Mouse (Mus musculus): Measurements from ENCODE around the gene Ptgs2. TPM values are rescaled to one million over a fixed set of nuclear protein-coding genes. Genes with fewer than 3 reads are reported as not detected.

Gene Ptgs2
- polyA plus RNA-seq (2014; fragmentation: Nextera tagmentation; extraction: Ambion mirVana) = 0.10 and 0.15 TPM in 2 replicates

DNA sequence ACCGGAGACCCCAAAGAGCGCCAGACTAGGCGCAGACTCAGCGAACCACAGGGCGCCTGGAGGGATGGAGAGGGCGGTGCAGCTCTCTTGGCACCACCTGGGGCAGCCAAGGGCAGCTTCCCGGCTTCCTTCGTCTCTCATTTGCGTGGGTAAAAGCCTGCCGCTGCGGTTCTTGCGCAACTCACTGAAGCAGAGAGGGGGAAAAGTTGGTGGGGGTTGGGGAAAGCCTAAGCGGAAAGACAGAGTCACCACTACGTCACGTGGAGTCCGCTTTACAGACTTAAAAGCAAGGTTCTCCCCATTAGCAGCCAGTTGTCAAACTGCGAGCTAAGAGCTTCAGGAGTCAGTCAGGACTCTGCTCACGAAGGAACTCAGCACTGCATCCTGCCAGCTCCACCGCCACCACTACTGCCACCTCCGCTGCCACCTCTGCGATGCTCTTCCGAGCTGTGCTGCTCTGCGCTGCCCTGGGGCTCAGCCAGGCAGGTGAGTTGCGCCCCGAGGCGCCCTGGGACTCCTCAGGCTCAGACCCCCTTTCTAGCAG, at the start of gene Ptgs2:
Gene Ptgs2 (plus strand): TSS at position 242 of the 544 bp plus-strand sequence.
- no peak within 1 kb of the TSS for H3K27ac ChIP-seq (ENCODE audit: low read depth, low read length)
- no peaks in the 10 kb centered on the region for H3K36me3 ChIP-seq (ENCODE audit: control insufficient read depth, insufficient read depth, low read length)
- peak within 1 kb of the TSS; percentile 70 for H3K4me2 ChIP-seq
- ATAC-seq (ENCODE audit: low FRiP score) (peak; percentile 88), DNase-seq (ENCODE audit: low spot score, missing footprints) (peak; percentile 92)
- H3K4me3 ChIP-seq (ENCODE audit: low read depth, low read length) = peak within 1 kb of the TSS; percentile 42
- no peaks in the 10 kb centered on the region for H3K9me3 ChIP-seq (ENCODE audit: control insufficient read depth, low read length)
- H3K27me3 ChIP-seq (ENCODE audit: control insufficient read depth, insufficient read depth, low read length) = no peaks in the 10 kb centered on the region
- H3K9ac ChIP-seq (ENCODE audit: low read length) = peak within 1 kb of the TSS; percentile 40
- peaks cover 2% of the 10 kb centered on the region; the same call in 1 of the 2 replicates for H3K4me1 ChIP-seq (ENCODE audit: control insufficient read depth, insufficient read depth, low read length)
- WGBS = under 1% methylated on average over 24 of the region's 26 CpGs

DNA sequence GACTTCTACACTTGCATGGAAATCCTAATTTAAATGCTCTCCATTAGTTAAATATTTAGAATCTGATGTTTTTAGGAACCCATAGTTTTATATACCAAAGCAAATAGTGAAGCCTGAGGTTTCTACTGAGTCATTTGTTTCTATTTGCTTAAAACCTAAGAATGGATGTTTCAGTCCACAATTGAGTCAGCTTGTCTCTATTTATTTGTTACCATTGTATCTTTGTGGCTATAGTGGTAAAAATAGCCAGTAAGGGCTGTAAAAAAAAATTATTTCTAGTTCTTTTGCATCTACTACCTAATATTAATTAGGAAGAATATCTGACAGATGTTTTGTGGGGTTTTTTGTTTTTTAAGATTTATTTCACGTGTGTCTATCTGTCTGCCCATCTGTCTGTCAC, 49.6 kb upstream of the Ptgs2 start:
- no peak for ATAC-seq (ENCODE audit: low FRiP score)
- 81% methylated on average over 1 of the region's 1 CpGs for WGBS
- Histone ChIP-seq H3K4me2 (no peak overlapping the region), H3K27me3 (ENCODE audit: control insufficient read depth, insufficient read depth, low read length) (no peaks in the 10 kb centered on the region), H3K9me3 (ENCODE audit: control insufficient read depth, low read length) (no peaks in the 10 kb centered on the region), H3K27ac (ENCODE audit: low read depth, low read length) (no peak overlapping the region), H3K36me3 (ENCODE audit: control insufficient read depth, insufficient read depth, low read length) (no peaks in the 10 kb centered on the region), H3K4me3 (ENCODE audit: low read depth, low read length) (no peak overlapping the region), H3K4me1 (ENCODE audit: control insufficient read depth, insufficient read depth, low read length) (no peaks in the 10 kb centered on the region), H3K9ac (ENCODE audit: low read length) (no peak overlapping the region)
- no peak for DNase-seq (ENCODE audit: low spot score, missing footprints)

DNA sequence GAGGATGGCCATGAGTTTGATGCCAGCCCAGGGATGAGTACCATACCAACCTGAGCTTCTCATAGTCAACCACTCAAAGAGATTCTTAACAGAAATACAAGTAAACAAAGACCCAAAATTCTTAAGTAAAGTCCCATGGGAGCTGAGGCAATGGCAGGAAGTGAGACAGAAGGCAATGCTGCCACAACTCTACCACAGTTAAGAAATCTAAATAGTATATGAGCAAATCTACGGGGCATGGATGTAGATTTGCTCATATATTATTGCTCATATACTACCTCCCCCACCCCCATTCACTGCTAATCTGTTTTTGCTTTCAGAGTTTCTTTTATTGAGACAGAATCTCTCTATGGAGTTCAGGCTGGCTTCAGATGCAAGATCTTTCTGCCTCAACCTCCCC, 34.1 kb upstream of the Ptgs2 start:
- Histone ChIP-seq H3K9me3 (ENCODE audit: control insufficient read depth, low read length) (no peaks in the 10 kb centered on the region), H3K27me3 (ENCODE audit: control insufficient read depth, insufficient read depth, low read length) (no peaks in the 10 kb centered on the region), H3K4me3 (ENCODE audit: low read depth, low read length) (no peak overlapping the region), H3K27ac (ENCODE audit: low read depth, low read length) (no peak overlapping the region), H3K4me1 (ENCODE audit: control insufficient read depth, insufficient read depth, low read length) (no peaks in the 10 kb centered on the region), H3K4me2 (no peak overlapping the region), H3K9ac (ENCODE audit: low read length) (no peak overlapping the region), H3K36me3 (ENCODE audit: control insufficient read depth, insufficient read depth, low read length) (no peaks in the 10 kb centered on the region)
- ATAC-seq (ENCODE audit: low FRiP score) = no peak
- DNase-seq (ENCODE audit: low spot score, missing footprints) = no peak
- 96% methylated on average over 1 of the region's 1 CpGs for WGBS

DNA sequence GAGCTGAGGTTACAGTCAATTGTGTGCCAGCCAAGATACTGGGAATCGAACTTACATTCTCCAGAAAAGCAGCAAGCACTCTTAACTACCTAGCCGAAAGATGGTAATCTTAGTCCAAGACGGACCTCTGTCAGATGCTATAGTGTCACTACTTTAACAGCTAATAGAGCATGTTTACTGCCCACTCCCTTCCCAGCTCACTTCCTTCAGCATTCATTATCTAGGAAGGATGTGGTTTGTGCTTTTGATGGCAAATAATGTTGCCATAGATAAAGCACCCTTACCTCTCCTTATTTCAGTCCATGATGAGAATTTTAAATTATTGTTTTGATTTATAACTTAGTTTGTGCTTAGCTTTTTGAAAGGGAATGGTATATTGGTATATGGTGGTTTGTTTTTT, 27.0 kb upstream of the Ptgs2 start:
- no peak overlapping the region for H3K4me2 ChIP-seq
- no peak overlapping the region for H3K27ac ChIP-seq (ENCODE audit: low read depth, low read length)
- H3K4me1 ChIP-seq (ENCODE audit: control insufficient read depth, insufficient read depth, low read length) = no peaks in the 10 kb centered on the region
- no peaks in the 10 kb centered on the region for H3K36me3 ChIP-seq (ENCODE audit: control insufficient read depth, insufficient read depth, low read length)
- no peaks in the 10 kb centered on the region for H3K9me3 ChIP-seq (ENCODE audit: control insufficient read depth, low read length)
- no peak overlapping the region for H3K4me3 ChIP-seq (ENCODE audit: low read depth, low read length)
- no peaks in the 10 kb centered on the region for H3K27me3 ChIP-seq (ENCODE audit: control insufficient read depth, insufficient read depth, low read length)
- ATAC-seq (ENCODE audit: low FRiP score) (no peak), DNase-seq (ENCODE audit: low spot score, missing footprints) (no peak)
- 91% methylated on average over 3 of the region's 3 CpGs for WGBS
- no peak overlapping the region for H3K9ac ChIP-seq (ENCODE audit: low read length)

DNA sequence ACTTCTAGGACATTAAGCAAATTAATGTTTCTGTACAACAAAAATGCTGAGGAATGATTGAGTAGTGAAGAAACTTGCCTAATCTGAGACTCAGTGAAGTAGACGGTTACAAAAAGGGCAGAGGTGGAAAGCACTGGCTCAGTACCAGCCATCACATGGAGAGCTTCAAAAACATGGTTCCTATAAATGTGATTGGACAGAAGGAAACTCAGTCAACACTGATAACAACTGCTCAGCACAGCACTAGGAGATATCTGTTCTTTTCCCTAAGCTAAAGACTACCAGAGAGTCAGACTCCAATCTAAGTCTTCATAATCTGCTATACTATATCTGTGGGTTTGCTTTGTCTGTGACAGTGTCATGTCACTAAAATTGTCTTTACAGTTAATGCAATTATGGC, 25.2 kb upstream of the Ptgs2 start:
- no peaks in the 10 kb centered on the region for H3K4me1 ChIP-seq (ENCODE audit: control insufficient read depth, insufficient read depth, low read length)
- DNase-seq (ENCODE audit: low spot score, missing footprints) = no peak
- no peak for ATAC-seq (ENCODE audit: low FRiP score)
- no peaks in the 10 kb centered on the region for H3K36me3 ChIP-seq (ENCODE audit: control insufficient read depth, insufficient read depth, low read length)
- H3K9me3 ChIP-seq (ENCODE audit: control insufficient read depth, low read length) = no peaks in the 10 kb centered on the region
- no peaks in the 10 kb centered on the region for H3K27me3 ChIP-seq (ENCODE audit: control insufficient read depth, insufficient read depth, low read length)
- no peak overlapping the region for H3K27ac ChIP-seq (ENCODE audit: low read depth, low read length)
- 83% methylated on average over 1 of the region's 1 CpGs for WGBS
- H3K9ac ChIP-seq (ENCODE audit: low read length) = no peak overlapping the region
- no peak overlapping the region for H3K4me2 ChIP-seq
- no peak overlapping the region for H3K4me3 ChIP-seq (ENCODE audit: low read depth, low read length)

DNA sequence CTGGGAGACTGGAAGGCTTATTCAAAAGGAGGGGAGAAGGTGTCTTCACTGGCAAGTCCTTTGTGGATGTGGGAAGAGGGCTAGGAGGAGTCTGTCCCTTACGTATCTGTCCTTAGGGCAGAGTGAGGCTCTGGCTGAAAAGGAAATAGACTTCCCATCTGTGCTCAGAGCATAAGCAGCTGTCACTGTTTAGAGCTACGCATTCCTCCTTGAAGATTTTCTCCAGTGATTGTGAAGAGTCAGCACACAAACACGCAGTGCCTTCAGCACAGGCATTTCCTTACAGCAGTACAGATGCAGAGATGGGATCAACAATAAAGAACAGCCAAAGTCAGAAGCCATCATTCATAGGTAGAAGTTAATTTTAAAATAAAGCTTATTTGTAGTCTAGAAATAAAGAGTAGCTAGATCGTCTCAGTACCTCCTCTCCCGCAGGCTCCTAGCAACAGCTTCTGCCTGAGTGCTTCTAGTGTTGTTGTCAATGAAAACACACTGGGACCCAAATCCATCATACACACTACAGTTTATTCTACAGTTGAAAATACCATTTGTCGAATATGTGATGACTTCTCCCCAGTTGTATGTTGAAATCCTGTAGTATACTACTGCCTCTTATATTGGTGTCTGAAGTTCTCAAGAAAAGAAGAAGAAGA, 10.7 kb upstream of the Ptgs2 start:
- Histone ChIP-seq H3K4me3 (ENCODE audit: low read depth, low read length) (no peak overlapping the region), H3K36me3 (ENCODE audit: control insufficient read depth, insufficient read depth, low read length) (no peaks in the 10 kb centered on the region), H3K27me3 (ENCODE audit: control insufficient read depth, insufficient read depth, low read length) (no peaks in the 10 kb centered on the region), H3K9me3 (ENCODE audit: control insufficient read depth, low read length) (no peaks in the 10 kb centered on the region), H3K4me2 (no peak overlapping the region), H3K27ac (ENCODE audit: low read depth, low read length) (no peak overlapping the region), H3K4me1 (ENCODE audit: control insufficient read depth, insufficient read depth, low read length) (no peaks in the 10 kb centered on the region), H3K9ac (ENCODE audit: low read length) (no peak overlapping the region)
- ATAC-seq (ENCODE audit: low FRiP score) = no peak
- no peak for DNase-seq (ENCODE audit: low spot score, missing footprints)
- WGBS = 90% methylated on average over 6 of the region's 6 CpGs

DNA sequence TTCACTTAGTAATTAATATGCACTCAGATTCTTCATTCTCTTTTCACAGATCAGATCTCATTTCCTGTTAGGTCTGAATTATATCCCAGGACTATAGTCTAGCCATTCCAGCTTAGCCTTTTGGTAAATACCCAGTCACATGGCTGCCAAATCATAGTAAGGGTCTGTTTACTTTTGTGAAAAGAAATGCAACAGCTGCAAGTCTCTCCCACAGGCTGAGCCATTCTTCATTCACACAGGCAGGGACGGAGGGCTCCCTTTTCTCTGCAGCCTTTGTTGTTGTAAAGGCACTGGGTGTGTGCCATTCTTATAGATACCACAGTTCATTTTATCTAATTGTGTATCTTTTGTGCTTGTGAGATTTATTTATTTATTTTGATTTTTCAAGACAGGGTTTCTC, 9.6 kb upstream of the Ptgs2 start:
- H3K27ac ChIP-seq (ENCODE audit: low read depth, low read length) = no peak overlapping the region
- no peaks in the 10 kb centered on the region for H3K4me1 ChIP-seq (ENCODE audit: control insufficient read depth, insufficient read depth, low read length)
- H3K4me2 ChIP-seq = no peak overlapping the region
- no peak overlapping the region for H3K9ac ChIP-seq (ENCODE audit: low read length)
- no peak overlapping the region for H3K4me3 ChIP-seq (ENCODE audit: low read depth, low read length)
- no peaks in the 10 kb centered on the region for H3K9me3 ChIP-seq (ENCODE audit: control insufficient read depth, low read length)
- H3K36me3 ChIP-seq (ENCODE audit: control insufficient read depth, insufficient read depth, low read length) = no peaks in the 10 kb centered on the region
- peak; percentile 81 for ATAC-seq (ENCODE audit: low FRiP score)
- DNase-seq (ENCODE audit: low spot score, missing footprints) = no peak
- no peaks in the 10 kb centered on the region for H3K27me3 ChIP-seq (ENCODE audit: control insufficient read depth, insufficient read depth, low read length)
- WGBS = 41% methylated on average over 1 of the region's 1 CpGs

DNA sequence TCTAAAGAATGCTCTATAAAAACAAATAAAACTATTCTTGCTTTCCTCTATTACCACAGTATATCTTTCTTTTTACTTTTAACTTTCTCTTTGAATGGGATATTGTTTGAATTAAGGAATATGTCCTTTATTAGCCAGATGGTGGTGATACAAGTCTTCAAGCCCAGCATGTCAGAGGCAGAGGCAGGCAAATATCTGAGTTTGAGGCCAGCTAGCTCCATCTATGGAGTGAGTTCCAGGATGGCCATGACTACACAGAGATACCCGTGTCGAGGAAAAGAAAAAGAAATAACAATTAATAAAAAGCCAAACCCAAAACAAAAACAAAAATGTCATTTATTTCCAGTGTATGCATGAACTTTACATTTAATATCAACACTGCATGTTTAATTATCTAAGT, 2.8 kb upstream of the Ptgs2 start:
- H3K27me3 ChIP-seq (ENCODE audit: control insufficient read depth, insufficient read depth, low read length) = no peaks in the 10 kb centered on the region
- no peaks in the 10 kb centered on the region for H3K9me3 ChIP-seq (ENCODE audit: control insufficient read depth, low read length)
- H3K4me1 ChIP-seq (ENCODE audit: control insufficient read depth, insufficient read depth, low read length) = peaks cover 2% of the 10 kb centered on the region; the same call in 1 of the 2 replicates
- DNase-seq (ENCODE audit: low spot score, missing footprints) = no peak
- ATAC-seq (ENCODE audit: low FRiP score) = no peak
- H3K9ac ChIP-seq (ENCODE audit: low read length) = no peak overlapping the region
- no peak overlapping the region for H3K4me3 ChIP-seq (ENCODE audit: low read depth, low read length)
- H3K27ac ChIP-seq (ENCODE audit: low read depth, low read length) = no peak overlapping the region
- H3K4me2 ChIP-seq = no peak overlapping the region
- WGBS = 96% methylated on average over 2 of the region's 2 CpGs
- no peaks in the 10 kb centered on the region for H3K36me3 ChIP-seq (ENCODE audit: control insufficient read depth, insufficient read depth, low read length)

DNA sequence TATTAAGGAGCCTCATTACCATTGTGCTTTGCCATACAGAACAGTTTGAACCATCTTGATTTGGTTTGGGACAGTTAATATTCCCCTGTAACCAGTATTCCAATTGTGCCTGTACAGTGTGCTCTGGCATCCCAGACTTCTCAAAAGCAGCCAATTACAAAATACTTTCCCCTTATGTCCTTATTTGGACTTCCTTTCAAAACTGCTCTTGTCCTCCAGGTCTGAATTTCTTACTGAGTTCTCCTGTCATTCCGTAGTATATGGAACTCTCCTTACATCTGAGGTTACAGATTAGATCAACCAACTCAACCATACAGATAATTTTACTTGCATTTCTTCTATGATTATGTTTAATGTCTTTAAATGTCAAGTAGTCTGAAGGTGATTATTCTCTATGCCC, 2.1 kb upstream of the Ptgs2 start:
- no peak overlapping the region for H3K4me2 ChIP-seq
- ATAC-seq (ENCODE audit: low FRiP score) (no peak), DNase-seq (ENCODE audit: low spot score, missing footprints) (no peak)
- no peaks in the 10 kb centered on the region for H3K27me3 ChIP-seq (ENCODE audit: control insufficient read depth, insufficient read depth, low read length)
- H3K9me3 ChIP-seq (ENCODE audit: control insufficient read depth, low read length) = no peaks in the 10 kb centered on the region
- H3K4me1 ChIP-seq (ENCODE audit: control insufficient read depth, insufficient read depth, low read length) = peaks cover 2% of the 10 kb centered on the region; the same call in 1 of the 2 replicates
- 60% methylated on average over 1 of the region's 1 CpGs for WGBS
- no peaks in the 10 kb centered on the region for H3K36me3 ChIP-seq (ENCODE audit: control insufficient read depth, insufficient read depth, low read length)
- H3K27ac ChIP-seq (ENCODE audit: low read depth, low read length) = no peak overlapping the region
- H3K9ac ChIP-seq (ENCODE audit: low read length) = no peak overlapping the region
- H3K4me3 ChIP-seq (ENCODE audit: low read depth, low read length) = no peak overlapping the region

All from midbrain, embryonic 11.5 days (tissue).